Mouse (Mus musculus) CD4-positive, CD25-positive, alpha-beta regulatory T cell, adult 9 weeks (primary cell): ENCODE data around the gene Gm14440. TPM values are rescaled to one million over a fixed set of nuclear protein-coding genes. Genes with fewer than 3 reads are reported as not detected.

ENCODE experiments used
- polyA plus RNA-seq: library from polyadenylated mRNA; unstranded; fragments of 100-300 nt; shearing (Covaris generic); gene quantifications from one replicate; pipeline ENCODE4 v1.2.1, GENCODE M21; 2017

The Gm14440 gene
- polyA plus RNA-seq = 4.6 TPM

DNA sequence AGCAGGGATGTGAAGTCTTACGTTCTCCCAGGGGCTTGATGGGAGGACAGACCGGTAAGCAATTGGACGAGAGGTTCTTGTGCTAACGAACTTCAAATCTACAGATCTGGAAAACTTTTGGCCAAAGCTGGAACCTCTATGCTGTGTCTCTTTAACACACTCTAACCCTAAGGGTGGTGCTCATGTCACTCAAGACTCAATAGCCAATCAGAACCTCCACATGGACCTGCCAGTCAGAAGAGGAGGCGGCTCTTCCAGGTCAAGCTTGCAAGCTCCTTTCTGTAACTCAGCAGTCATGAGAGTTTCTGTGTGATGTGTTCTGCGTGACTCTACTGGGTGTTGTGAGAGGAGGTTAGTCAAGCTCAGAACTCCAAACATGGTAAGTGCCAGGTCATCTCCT lies at the start of gene Gm14440:
Gene Gm14440, plus strand, starts transcription at position 301 of the 400 bp plus-strand sequence.

Other genes starting within 250 kb of the Gm14440 start
- not detected for gene Gm14393, start 207.3 kb upstream of the Gm14440 start, polyA plus RNA-seq
- 14.3 TPM for gene Gm14399, start 133.1 kb upstream of the Gm14440 start, polyA plus RNA-seq
- not detected for gene Gm14443, start 99.3 kb upstream of the Gm14440 start, polyA plus RNA-seq
- gene Gm14391, start 68.2 kb upstream of the Gm14440 start, polyA plus RNA-seq = 10.4 TPM
- 18.1 TPM for gene Gm4631, start 63.1 kb downstream of the Gm14440 start, polyA plus RNA-seq
- gene Zfp968, start 97.3 kb downstream of the Gm14440 start, polyA plus RNA-seq = 2.8 TPM
- gene Gm4724, start 160.7 kb downstream of the Gm14440 start, polyA plus RNA-seq = 5.0 TPM
- gene Zfp965, start 194.9 kb downstream of the Gm14440 start, polyA plus RNA-seq = 8.3 TPM